Mouse (Mus musculus): ENCODE data around the gene Map3k13.

GRCm38 (mm10) chr16:21758447-21758846 lies 35.7 kb upstream of the Map3k13 start:
- TF ChIP-seq CTCF (IDR thresholded peaks at IDR 0.05) (no peak), POLR2A (IDR thresholded peaks at IDR 0.05; ENCODE audit: insufficient read depth, low read depth, low read length) (no peak), EP300 (IDR thresholded peaks at IDR 0.05; ENCODE audit: insufficient read depth, low read depth, low read length) (no peak)
